Mouse (Mus musculus) right cerebral cortex, postnatal 10 days (tissue): ENCODE measurements around the gene Hao2.
A peak's percentile ranks its signal among the peaks of the same experiment; 100 is the strongest.

ENCODE experiments used
- DNase-seq, 2 experiments: peaks; one replicate each; pipeline ENCODE4 v3.0.0; 2021; ENCODE audit warnings: low spot score in 2 of 2

Hao2 gene

DNA sequence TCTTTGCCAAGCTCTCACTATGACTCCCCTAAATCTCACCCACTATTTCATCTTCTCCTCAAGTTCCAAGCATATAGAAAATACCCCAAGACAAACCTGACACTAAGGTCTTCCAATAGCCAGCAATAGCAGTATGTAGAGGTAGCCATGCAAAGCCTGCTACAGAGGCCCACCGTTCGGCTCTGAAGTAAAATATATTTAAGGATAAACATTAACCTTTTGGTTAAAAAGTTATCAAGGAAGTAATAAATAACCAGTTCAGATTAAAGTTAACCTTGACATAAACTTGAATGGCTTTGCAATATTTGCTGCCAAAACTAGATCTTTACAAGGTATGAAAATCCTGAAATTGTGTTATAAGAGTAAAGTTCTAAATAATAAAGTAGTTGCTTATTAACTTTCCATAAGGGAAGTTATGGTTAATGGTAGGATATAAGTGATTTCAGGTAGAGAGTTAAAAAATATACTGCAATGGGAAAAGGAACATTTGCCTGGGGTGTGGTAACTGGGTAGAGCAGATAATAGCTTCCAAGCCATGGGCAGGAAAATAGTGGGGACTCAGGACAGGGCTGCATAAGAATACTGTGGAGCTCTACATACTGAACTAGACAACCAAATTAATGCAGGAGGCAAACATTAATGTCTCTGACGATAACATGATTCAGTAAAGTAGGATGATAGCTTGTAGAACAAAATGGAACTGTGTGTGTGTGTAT lies at the start of gene Hao2:
TSS of gene Hao2 (minus strand) at position 183 of the 716 bp plus-strand sequence.
- DNase-seq, result no peak

- DNase-seq, result no peak
These were observed 48.6 kb upstream of the Hao2 start for GRCm38 (mm10) chr3:98941601-98942000.

DNA sequence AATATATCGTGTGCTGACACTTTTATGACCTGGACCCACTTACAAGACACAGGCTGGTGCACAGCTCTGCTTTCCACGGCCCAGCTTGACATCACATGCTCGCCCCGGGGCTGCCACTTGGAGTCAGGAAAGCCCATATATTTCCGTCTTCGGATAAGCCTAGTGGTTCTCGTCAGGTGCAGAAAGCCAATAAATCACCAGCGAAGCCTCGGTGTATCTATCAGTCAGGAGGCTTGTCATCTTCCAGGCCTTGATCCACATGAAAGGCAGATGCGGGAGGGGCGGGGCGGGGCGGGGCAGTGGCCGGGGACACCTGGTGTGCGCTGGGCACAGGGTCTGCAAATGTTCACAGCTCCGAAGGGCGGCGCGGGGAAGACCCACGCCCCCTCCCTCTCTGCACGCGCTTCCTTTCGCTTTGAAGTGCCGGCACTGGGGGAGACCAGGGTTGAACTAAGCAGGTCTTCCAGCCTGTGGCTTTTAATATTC lies 48.1 kb upstream of the Hao2 start:
- peak in 1 of 2 experiments; percentile 20 for DNase-seq

- no peak for DNase-seq
These were observed 47.2 kb upstream of the Hao2 start for GRCm38 (mm10) chr3:98940225-98940624.

GRCm38 (mm10) chr3:98936446-98936845 lies 43.4 kb upstream of the Hao2 start:
- DNase-seq, result no peak

GRCm38 (mm10) chr3:98934601-98935000 lies 41.6 kb upstream of the Hao2 start:
- no peak for DNase-seq

DNA sequence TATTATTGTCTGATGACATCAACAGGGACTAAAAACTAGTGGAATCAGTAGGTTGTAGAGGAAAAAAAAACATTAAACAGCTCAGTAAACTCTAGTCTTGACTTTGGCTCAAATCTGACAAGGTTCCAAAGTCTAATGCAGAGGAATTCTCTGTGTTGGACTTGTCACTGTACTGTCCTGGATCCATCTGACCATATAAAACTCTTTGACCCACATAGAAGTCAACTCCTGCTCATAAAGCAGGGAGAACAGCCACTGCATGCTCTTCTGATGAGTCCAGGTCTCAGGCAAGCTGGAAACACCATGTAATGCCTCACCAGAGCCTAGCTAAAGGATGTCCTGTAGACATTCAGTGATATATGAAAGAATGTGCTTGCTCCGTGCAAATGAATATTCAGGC lies 41.0 kb upstream of the Hao2 start:
- DNase-seq, result no peak

DNA sequence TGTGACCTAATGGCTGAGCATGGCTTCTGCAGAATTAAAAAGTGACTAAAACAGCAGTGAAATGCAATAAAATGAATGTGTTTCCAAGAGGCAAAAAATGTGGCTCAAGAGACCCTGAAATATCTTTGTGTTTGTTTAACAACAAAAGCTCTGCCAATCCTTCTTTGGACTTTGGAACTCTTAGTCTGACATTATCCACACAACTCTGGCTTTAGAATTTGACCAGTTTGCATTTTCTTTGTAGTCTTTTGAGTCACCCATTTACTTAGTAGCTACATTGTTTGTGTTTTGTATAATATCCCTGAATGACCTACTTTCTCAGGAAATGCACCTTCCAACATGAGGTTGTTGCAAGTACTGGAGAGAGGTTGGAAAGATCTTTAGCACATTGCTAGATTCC lies 39.4 kb upstream of the Hao2 start:
- no peak for DNase-seq

GRCm38 (mm10) chr3:98931836-98932235 lies 38.8 kb upstream of the Hao2 start:
- no peak for DNase-seq

DNA sequence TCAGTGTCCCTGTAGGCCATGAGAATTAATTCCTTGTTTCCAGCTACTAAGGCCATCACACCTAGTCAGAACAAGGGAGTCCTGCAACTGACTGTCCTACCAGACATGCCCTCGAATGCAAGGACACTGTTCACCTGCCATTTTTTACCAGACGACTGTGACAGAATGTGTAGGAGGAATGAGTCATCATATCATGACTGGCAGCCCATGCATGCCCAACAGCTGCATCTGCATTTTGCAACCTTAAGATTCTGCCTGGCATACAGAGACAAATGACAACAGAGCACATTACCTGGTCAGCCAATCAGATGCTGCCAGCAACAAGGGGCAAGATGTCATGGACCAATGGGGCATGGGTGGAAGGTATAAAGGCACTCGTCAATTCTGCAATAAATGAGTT lies 27.4 kb upstream of the Hao2 start:
- DNase-seq, result no peak

GRCm38 (mm10) chr3:98917260-98917659 lies 24.2 kb upstream of the Hao2 start:
- DNase-seq, result no peak

DNA sequence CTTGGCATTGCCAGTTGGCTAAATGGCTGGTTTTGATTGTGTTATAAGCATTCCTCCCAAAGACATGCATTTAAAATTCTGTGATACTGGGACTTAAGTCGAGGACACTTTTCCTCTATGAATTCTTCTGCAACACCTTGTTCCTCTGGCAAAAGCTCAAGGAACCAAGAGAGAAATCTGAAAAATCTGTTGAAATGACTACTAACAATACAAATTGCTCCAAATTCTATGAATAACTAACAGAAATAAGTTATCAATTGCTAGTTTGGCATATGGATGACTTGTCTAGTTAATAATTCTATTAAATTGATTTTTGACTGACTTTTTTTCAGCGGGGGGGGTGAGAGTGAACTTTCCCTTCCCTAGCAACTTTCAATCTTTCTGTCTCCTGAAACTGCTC lies 23.8 kb upstream of the Hao2 start:
- no peak for DNase-seq

DNA sequence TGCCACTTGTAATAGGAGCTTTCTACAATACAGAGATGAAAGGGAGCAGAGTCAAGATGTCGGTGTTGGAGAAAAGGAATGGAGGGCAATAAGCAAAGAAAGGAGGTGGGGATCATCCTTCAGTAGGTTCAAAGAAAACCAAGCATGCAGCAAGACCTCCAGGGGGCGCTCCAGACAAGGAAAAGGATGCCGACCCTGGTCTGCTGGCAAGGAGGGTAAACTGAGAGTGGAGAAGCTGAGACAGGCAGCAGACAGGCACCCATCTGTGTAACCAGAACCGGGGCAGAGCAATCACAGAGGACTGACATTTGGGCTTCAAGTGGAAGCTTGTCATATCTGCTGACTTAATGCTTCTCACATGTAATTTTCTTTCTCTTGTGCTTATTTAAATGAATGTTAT lies 22.6 kb upstream of the Hao2 start:
- DNase-seq, result peak; percentile 52 to 83

DNA sequence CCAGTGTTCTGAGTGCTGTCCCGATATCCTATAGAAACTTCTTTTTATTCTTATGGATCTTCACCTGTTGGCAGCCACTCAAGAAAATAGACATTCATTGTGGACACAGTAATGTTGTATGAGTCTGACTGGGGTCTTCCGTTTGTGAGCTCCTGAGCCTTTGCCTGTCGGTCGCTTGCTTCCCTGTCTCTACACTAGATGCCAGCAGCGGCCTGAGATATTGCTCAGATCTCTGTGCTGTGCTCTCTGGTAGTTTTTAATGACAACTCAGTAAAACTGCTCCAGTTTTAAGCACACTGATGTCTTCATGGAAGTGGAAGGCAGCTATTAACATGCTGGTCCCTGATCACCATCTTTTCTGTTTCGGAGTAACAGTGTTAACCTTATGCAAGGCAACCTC lies 20.6 kb upstream of the Hao2 start:
- peak; percentile 43 to 52 for DNase-seq

GRCm38 (mm10) chr3:98897606-98898005 lies 4.6 kb upstream of the Hao2 start:
- no peak for DNase-seq

- peak in 1 of 2 experiments; percentile 23 for DNase-seq
These were observed 2.1 kb upstream of the Hao2 start for GRCm38 (mm10) chr3:98895071-98895601.

DNA sequence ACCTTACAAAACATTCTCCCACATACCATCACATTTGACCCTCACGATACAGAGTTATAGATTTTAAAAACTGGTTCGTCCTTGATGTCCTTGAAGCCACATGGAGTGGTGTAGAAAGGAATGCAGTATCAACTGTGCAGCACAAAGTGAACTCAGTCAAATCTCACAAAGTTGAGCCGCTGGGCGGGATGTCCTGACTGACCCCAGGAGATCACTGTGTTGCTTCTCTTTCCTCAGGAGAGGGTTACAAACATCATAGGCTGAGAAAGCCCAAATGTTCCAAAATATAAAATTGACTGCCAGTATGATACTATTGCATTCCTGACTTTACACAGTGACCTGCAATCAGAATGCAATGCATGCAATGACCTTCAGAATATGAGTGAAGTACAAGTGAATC lies 2.6 kb downstream of the Hao2 start:
- no peak for DNase-seq

GRCm38 (mm10) chr3:98888206-98888605 lies 4.8 kb downstream of the Hao2 start:
- no peak for DNase-seq

- no peak for DNase-seq
These were observed 12.2 kb downstream of the Hao2 start for GRCm38 (mm10) chr3:98880831-98881230.

DNA sequence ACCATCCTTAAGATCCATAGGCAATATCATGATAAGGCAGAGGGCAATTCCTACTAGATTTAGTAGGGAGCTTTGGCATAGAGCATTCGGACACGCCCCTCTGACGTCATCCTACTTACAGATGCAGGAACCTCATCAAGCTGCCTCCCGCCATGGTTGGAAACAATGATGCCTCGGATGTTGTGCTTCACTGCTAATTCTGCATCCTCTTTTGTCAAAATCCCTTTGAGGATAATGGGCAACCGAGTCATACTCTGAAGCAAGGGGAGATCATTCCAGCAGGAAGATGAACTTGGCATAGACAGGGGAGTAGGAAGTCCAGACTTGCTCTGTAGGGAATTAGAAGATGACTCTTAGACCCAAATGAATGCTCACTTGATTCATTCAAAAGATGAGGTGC lies 12.8 kb downstream of the Hao2 start:
- no peak for DNase-seq

- no peak for DNase-seq
These were observed 24.8 kb downstream of the Hao2 start for GRCm38 (mm10) chr3:98868219-98868618.

DNA sequence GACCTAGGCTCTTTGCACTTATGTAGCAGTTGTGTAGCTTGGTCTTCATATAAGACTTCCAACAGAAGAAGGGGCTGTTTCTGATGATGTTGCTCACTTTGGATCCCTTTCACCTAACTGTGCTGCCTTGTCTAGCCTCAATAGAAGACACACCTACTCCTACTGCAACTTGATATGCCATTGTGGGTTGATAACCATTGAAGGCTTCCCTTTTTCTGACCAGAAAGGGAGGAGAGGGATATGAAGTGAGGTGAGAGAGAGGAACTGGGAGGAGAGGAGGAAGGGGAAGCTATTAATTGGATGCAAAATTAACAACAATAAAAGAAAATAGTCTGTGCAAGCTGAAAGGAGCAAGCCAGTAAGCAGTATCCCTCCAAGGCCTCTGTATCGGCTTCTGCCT lies 30.2 kb downstream of the Hao2 start:
- no peak for DNase-seq

DNA sequence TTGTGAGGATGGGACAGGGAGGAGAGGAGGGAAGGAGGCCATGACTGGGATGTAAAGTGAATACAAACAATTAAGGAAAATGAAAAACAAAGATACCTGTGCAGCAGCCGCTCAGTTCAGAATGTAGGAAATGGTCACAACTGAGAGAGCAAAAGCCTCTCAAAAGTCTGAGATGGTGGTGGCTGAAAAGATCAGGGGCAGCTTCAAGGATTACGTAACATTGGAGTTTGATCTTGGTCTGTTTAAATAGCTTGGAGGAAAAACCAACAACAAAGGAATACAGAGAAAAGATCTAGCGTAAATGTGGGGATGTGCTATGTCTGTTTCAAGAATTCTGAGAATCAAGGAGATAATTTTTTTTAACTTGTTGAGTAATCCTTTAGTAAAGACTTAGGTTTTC lies 33.5 kb downstream of the Hao2 start, which contains the start of gene Hsd3b1:
TSS of gene Hsd3b1 (minus strand) at position 219 of the 400 bp plus-strand sequence.
- DNase-seq, result no peak

DNA sequence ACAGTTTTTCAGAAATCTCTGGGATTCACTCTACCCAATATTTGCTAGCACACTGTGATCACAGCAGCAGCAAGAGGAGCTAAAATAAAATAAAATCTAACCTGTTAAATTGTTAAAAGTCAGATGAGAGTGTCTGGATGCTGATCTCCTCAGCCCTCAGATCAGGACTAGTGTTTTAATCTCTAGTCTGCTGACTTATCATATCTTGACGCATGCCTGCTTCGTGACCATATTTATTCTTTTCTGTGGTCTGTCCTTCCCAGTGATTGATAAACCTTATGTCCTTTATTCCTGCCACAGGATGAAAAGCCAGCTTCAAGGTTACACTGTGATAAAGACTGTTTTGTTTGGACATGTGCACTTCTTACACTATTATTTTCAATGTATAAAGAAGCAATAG lies 35.0 kb downstream of the Hao2 start:
- no peak for DNase-seq
